Mouse (Mus musculus): ENCODE measurements around the gene Ank3. TPM values are rescaled to one million over a fixed set of nuclear protein-coding genes. Genes with fewer than 3 reads are reported as not detected.

The Ank3 gene
- total RNA-seq, 2 experiments from 2014 or later = 67.9 to 68.1 TPM

GRCm38 (mm10) chr10:69997082-69997481 lies 598.5 kb downstream of the Ank3 start:
- no peak for DNase-seq

GRCm38 (mm10) chr10:70004058-70004457 lies 605.5 kb downstream of the Ank3 start:
- DNase-seq = no peak

GRCm38 (mm10) chr10:70004831-70005230 lies 606.3 kb downstream of the Ank3 start:
- no peak for DNase-seq

- no peak for DNase-seq
These were observed 607.8 kb downstream of the Ank3 start for GRCm38 (mm10) chr10:70006380-70006779.

- DNase-seq = no peak
These were observed 613.2 kb downstream of the Ank3 start for GRCm38 (mm10) chr10:70011738-70012137.

- DNase-seq = no peak
These were observed 615.4 kb downstream of the Ank3 start for GRCm38 (mm10) chr10:70013931-70014330.

GRCm38 (mm10) chr10:70015201-70015600 lies 616.6 kb downstream of the Ank3 start:
- no peak for DNase-seq

GRCm38 (mm10) chr10:70018691-70019090 lies 620.1 kb downstream of the Ank3 start:
- DNase-seq = no peak

- peak; percentile 58 to 79 for DNase-seq
These were observed 623.1 kb downstream of the Ank3 start for GRCm38 (mm10) chr10:70021667-70022066.

GRCm38 (mm10) chr10:70022596-70022995 lies 624.0 kb downstream of the Ank3 start:
- no peak for DNase-seq

- DNase-seq = no peak
These were observed 625.3 kb downstream of the Ank3 start for GRCm38 (mm10) chr10:70023861-70024260.

GRCm38 (mm10) chr10:70031942-70032341 lies 633.4 kb downstream of the Ank3 start:
- DNase-seq = no peak

- no peak for DNase-seq
These were observed 634.4 kb downstream of the Ank3 start for GRCm38 (mm10) chr10:70032982-70033381.

- DNase-seq = no peak
These were observed 635.3 kb downstream of the Ank3 start for GRCm38 (mm10) chr10:70033856-70034255.

GRCm38 (mm10) chr10:70039871-70040291 lies 641.3 kb downstream of the Ank3 start:
- peak; percentile 11 to 35 for DNase-seq

- DNase-seq = no peak
These were observed 643.0 kb downstream of the Ank3 start for GRCm38 (mm10) chr10:70041562-70041961.

- DNase-seq = no peak
These were observed 647.1 kb downstream of the Ank3 start for GRCm38 (mm10) chr10:70045722-70046121.

GRCm38 (mm10) chr10:70049771-70050170 lies 651.2 kb downstream of the Ank3 start:
- DNase-seq = no peak

GRCm38 (mm10) chr10:70055291-70055690 lies 656.7 kb downstream of the Ank3 start:
- DNase-seq = no peak

- peak; percentile 70 to 72 for DNase-seq
These were observed 658.5 kb downstream of the Ank3 start for GRCm38 (mm10) chr10:70057064-70057463.

GRCm38 (mm10) chr10:70060021-70060688 lies 661.6 kb downstream of the Ank3 start:
- peak; percentile 10 for DNase-seq

GRCm38 (mm10) chr10:70060689-70061081 lies 662.1 kb downstream of the Ank3 start:
- no peak for DNase-seq

- DNase-seq = peak in 1 of 2 experiments; percentile 3
These were observed 665.4 kb downstream of the Ank3 start for GRCm38 (mm10) chr10:70063881-70064555.

GRCm38 (mm10) chr10:70065191-70065590 lies 666.6 kb downstream of the Ank3 start:
- no peak for DNase-seq

All from heart, adult 18-20 months (tissue).